Mouse (Mus musculus) retina, postnatal 7 days (tissue): ENCODE results near the gene Deup1.

Experiments used
- DNase-seq: peaks from one replicate; pipeline ENCODE4 v3.0.0-alpha.2; 2012; ENCODE audit warnings: low read depth, low spot score

Deup1 gene

DNA sequence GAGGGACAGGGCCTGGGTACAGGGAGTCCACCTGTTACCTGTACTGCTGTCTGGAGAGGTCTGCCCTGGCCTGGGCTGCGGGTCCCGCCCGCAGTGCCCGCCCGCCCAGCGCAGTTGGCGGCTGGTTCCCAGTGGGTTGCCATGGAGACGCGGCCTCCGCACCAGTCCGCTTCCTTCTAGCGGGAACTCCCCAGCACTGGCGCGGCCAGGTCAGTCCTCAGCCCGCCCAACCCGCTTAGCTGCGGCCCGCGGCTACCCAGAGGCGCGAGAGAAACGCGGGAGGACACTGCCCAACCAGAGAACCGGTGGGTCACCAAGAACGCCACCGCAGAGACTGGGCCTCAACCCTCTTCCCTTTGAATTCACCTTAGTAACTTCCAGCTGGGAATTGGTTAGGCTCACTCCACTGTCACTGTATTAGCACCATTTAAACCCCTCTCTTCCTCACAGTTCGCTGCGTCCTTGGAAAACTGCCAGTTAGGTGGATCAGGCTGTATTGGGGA lies at the start of gene Deup1:
TSS of gene Deup1 (minus strand) at position 149 of the 503 bp plus-strand sequence.
- peak; percentile 13 for DNase-seq

DNA sequence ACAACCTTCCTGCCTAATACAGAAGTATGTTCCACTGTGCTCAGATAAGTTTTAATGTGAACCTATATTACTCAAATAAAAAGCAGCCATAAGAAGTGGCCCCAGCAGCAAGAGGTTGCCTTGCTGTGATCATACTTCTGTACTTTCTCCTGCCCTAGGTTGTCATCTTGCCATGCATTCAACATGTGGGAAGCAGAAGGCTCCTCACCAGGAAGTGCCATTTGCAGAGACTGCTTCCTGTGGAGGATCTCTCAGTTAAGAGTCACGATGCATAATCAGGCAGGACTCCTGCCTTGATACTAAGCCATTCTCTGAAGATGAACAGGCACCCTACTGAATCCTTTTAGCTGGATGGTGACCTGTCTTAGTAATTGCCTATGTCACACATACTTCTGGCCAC lies 44.5 kb upstream of the Deup1 start:
- no peak for DNase-seq

DNA sequence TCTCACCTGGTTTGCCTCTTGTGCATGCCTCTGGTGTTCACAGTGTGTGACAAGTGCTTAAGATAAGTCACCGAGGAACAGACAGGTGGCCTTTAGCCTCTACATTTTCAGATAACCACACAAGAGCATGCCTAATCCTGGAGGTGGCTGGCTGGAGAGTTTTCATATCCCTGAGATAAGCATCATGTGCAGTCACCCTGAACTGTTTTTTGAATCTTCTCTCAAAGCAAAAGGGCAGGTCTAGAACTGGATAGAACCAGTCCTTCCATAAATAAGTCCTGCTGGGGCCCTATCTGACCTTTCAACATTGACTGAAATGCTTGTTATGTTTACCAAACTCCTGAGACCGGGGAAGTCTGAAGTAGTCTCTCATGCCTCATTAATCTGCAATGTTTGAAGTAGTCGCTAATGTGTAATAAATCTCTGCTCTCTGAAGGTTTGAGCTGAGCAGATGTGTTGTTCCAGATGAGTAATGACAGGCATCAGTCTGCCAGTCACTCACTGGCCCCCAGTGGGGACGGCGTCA lies 42.3 kb upstream of the Deup1 start:
- no peak for DNase-seq

DNA sequence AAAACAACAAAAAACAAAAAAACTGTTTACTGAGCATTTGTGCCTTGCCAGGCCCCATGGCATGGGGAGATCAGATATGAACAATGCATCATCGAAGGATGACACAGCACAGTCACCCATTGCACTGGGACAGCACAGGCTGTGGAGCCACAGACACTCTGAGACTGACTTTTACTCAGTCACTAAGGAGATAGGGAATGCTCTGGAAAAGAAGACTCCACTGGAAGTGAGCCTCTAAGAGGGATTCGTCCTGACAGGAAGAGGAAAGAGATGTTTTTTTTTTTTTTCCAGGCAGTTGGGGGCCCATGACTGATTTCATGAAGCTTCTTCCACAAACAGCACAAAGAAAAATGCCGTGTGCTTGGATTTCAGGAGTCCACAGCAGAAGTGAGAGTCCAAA lies 41.7 kb upstream of the Deup1 start:
- no peak for DNase-seq

DNA sequence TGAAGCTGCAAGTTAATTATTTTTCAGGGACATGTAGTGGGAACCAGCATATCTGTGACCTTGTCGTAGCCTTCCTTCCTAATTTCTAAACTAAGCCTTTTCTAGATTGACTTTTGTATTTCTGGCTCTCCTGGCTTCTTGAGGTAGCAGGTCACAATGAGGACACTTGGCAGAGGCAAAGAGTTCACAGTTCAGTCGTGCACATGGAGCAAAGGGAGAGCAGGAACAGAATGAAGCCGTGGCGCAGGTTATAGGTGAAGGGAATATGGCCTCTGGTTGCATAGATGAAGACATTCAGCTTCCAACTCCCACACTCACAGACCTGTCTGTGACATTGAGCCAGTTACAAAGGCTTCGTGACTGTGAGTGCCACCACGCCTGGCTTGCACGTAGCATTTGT lies 36.9 kb upstream of the Deup1 start:
- no peak for DNase-seq

DNA sequence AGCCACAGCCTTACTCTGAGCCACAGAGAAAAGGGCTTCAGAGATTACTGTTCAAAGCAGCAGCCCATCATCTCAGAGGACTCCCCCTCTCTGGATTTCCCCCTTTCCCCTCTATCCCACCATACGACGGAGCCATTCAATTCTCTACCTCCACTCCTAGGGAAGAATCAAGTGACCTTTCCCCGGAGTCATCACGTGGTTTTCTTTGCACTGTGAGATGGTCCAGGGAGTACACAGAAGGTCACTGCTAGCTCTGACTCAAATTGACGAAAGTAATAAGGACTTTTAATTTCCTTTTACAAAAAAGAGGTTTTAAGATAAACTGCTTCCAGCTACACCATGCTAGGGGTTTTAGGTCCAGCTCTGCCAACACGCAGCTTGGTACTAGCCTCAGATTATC lies 31.3 kb upstream of the Deup1 start:
- DNase-seq = no peak

DNA sequence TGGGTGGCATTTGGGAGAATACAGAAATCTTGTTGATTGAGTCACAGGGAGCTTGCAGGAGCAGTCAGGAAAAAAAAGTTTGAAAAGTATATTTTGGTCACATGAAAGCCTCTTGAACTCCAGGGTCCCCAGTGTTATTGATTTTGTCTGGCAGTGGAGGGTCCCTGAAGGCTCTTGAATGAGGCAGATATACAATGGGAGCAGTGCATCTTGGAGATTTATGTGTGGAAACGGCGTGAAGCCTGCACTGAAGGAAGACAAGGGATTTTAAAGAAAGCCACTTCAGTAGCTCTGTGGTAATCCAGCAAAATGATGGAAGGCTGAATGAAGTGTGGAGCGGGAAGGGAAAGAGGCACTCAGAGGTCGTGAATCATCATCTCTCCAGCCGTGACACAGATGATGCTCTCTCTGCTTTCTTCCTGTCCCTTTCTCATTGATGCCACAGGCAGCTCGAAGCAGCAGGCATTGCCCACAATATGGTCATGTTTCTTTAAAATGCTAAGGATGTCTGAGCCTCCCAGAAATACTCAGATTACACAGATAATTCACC lies 30.6 kb upstream of the Deup1 start:
- no peak for DNase-seq

DNA sequence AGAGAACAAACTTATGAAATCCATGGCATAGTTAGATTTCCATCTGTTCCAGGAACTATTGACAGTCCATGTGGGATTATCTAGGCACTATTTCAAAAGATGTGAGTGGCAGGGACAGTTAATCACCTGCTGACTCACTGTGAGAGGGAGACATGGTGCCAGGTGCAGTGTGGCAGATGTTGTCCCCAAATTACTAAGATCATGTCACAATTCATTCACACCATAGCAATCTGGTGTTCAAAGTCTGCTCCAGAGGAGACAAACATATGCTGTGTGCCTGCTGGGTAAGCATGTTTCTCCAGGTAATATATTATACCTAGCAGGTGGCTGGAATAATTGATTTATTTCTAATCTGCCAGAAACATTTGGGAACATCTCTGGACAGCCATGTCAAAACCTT lies 25.3 kb upstream of the Deup1 start:
- DNase-seq = no peak

DNA sequence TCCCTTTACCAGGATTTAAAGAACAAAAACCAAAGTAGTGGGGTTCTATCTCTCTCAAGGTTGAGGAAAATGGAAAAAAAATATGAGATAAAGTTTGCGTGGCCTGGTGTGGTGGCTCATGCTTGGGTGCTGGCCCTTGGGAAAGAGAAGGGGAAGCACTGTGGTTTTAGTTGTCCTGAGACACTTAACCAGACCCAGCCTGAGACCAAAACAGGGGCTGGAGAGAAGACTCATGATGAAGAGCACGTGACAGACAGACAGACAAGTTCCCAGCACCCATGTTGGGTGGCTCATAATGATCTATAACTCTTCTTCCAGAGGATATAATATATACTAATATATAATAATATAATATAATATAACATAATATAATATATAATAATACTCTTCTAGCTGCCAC lies 22.2 kb upstream of the Deup1 start:
- no peak for DNase-seq

DNA sequence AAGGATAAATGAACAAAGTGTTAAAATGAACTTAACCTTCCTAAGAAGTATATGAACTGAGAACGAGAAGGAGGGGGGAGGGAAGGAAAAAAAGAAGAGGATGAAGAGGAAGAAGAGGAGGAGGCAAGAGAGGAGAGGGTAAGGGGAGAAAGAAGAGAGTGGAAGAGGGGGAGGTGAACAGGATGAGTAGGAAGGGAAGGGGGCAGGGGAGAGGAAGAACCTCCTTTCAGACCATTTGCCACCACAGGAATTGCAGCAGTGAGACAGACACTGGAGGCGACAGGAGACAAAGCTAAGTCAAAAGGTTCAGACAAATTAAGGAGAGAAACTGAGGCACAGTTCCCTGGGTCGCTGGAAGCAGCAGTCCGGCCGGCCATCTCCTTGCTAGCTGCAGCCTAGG lies 349 bp downstream of the Deup1 start:
- DNase-seq = no peak

DNA sequence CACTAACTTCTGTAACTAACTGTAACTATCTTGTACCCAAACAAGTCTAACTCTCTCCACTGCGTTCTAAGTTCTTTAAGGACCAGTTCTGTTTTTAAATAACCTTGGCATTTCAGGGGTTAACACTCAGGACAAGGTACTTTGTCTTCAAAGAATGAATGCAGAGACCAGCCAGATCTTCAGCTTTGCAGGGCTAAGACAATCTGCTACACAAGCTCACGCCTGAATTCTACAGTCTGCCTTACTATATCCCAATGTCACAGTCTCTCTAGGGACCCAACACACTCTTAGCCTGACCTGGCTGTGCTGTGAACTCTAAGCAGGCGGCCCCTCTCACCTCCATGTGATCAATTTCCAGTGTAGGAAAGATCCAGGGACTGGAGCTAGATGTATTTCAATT lies 3.0 kb downstream of the Deup1 start:
- no peak for DNase-seq

DNA sequence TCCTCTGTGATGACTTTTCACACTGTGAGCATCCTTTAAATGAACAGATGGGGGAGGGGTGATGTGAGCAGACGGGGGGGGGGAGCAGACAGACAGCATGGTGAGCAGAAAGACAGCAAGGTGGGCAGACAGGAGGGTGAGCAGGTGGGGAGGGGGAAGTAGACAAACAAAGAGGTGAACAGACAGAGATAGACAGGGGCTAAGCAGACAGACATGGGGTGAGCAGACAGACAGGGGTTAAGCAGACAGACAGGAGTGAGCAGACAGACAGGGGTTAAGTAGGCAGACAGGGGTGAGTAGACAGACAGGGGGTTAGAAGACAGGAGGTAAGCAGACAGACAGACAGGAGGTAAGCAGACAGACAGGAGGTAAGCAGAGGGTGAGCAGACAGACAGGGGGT lies 8.0 kb downstream of the Deup1 start:
- no peak for DNase-seq

DNA sequence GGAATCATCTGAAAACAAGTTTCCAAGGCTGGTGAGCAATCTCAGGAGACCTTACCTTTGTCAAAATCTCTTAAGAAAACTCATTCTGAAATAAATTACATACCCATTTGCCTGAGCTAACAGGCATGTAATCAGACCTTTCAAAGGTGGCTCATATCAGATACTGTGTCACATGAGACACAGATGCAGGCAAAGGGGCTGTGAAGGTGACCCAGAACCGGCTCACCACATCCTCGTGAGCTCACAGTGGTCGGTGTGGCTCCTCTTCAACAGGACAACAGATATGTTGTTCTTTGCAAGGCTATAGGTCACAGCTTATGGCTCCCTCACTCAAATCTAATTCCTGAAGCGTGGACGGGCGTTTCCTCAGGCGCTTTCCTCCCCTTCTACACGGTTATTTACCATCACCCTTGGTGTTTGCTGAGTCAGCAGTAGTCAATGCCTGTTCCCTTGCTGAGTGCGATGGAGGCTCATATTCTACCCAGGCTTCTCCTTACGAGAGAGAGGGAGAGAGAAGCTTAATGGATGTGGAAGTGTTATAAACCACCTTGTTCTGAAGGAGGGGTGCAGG lies 8.6 kb downstream of the Deup1 start:
- no peak for DNase-seq

DNA sequence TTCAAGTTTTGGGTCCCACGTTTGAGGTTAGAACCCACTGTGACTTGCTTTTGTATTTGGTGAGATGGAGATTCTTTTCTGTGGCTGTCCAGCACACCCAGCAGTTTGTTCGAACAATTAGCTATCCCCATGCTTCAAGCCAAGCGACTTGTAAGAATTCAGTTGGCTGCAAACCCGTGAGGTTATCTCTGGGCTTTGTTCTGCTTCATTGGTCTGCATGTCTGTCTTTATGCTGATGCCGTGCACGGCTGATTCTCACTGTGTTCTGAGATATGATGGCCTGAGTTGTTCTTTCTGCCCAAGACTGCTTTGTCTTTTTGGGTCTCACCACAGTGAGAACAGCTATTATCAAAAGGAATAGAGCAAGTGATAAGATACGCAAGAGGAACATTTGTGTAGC lies 10.7 kb downstream of the Deup1 start:
- no peak for DNase-seq

DNA sequence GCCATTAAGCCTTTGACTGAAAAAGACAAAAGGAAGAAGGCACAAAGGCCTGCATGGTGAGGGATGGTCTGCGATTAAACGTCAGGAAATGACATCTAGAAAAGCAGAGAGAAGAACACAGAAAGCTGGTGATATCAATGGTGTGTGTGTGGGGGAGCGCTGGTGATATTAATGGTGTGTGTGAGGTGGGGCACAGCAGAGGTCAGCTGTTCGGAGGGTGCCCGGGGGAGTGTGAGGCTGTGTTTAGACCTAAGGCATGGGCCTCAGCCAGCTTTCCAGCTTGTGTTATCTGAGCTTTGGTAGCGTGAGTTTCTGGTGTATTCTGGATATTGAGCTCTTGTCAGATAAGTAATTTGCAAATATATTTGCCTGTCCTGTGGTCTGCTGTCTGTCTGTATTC lies 11.3 kb downstream of the Deup1 start:
- no peak for DNase-seq

DNA sequence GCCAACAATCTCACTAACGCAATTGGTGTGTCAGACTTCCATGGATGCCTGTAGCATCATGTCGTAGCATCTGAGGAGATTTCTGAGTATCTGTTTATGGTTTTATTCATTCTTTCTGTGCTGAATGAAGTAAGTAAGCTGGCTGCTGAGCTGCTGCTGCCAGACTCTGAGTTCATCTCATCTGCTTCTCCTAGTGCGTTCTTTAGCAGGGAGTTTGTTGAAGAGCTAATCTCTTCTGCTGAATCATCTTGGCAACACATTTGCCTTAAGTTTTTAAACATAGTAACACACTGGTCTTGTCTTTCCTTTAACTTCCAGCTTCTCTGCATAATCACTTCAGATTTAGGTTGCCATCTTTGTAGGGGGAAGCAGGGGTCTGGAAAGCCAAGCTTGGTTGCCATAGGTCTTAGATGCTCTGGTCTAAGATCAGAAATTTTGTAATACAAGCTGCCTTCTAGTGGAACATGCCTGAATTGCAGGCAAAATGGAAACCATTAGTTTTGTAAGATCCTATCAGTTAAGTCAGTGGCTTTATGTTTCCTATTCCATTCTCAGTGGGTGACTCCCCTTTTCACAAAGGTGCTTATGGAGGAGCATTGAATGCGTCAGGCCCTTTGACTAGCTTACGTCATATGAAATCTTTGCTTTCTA lies 18.3 kb downstream of the Deup1 start:
- DNase-seq = no peak

DNA sequence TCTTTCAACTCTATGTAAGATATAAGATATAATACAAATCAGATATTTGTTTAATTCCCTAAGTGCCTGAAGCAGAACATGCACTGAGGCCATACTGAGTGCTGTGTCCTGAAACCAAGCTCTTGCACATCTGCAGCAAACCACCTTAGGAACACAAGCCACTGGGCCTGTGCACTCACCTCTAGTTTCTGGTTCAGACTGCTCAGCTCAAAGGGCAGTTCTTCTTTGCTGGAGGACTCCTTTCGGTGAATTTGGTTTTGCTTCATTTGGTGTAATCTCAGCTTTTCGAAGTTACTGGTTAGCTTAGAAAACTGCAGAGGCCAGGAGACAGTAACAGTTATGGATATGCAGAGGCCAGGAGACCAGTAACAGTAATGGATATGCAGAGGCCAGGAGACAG lies 20.1 kb downstream of the Deup1 start:
- DNase-seq = no peak

DNA sequence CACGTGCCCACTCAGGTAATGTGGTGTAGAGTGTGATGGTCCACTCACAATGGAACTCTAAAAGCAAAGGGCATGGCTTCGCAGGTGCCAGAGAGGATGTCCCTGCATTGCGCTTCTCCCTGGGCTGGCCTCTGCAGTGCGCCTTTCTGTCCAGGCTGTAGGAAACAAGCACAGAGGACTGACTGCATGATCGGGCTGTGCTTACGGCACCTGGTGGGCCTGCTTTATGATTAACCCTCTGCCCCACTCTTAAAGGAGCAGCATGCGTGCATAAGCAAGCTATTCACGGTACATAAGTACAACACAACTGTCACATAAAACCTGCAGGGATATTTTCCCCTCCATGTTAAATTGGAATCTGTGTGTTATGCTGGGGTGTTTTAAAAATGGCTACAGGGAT lies 24.6 kb downstream of the Deup1 start:
- DNase-seq = no peak

DNA sequence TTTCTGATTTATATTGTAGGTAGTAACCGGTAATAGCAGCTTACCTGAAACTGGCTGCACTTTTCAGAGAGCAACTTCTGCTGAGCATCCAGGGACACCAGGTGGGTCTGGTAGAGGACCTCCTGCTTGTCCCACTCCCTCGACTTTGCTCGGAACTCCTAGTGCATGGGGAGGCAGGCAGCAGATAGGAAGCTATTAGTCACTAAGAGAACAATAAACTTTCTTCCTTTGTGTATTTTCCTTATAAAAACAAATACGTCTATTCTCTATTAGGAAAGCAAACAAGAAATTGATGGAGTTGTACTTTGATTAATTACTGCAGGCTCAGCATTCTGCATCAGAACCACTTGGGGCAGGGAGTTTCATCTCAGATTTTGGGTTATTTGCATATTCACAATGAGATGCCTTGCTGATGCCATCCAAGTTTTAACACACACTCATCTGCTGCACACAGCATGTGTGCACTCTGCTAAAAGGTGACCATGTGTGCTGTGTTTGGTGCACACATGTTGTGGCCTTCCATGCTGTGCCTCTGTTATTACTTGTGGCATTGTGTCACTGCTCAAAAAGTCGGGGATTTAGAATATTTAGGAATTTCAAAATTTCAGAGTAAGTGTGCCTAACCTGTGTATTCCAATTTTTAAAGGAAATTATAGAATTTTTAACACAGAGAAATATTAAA lies 26.7 kb downstream of the Deup1 start:
- DNase-seq = no peak

DNA sequence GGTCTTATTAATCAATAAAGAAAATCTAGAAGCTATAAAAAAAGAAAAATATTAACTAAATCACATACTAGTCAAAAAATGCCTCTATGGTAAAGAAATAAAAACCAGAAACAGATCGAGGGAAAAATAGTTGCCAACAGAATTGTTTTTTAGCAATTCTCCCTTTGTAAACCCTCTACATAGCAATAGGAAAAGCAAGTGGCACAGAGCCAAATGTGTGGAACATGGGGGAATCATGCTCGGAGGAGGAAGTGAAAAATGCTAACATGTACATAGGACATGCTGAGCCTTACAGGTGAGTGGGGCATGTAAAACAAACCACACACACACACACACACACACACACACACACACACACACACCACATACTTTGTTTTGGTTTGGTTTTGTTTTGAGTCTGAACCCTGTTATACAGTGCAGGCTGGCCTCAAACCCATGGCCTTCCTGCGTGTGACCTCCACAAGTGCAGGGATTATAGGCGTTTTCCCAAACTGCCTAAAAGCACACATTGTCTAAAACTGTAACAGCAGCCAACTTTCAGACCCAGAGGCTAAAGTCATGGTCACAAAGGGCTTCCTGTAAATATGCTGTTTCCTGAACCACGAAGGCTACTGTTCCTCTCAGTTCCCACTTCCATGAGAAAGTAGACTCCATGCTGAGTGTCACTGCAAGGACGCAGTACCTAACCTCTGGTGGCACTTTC lies 27.4 kb downstream of the Deup1 start:
- DNase-seq = no peak

DNA sequence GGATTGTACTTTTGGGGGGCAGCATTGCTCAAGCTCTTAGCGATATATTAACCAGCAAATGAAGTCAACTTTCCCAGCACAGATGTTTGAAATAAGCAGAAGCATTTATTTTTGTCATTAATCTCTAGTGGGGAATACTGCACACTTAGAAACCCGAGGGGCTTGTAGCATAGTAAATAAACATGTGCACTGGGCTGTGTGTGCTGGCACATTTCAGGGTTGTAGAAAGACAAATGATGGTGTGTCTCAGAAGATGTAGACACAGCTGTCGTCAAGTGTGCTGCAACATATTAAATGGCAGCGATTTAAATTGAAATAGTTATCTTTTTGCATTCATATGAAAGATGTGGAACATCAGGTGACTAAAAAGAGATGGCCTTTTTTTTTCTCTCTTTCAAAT lies 31.1 kb downstream of the Deup1 start:
- no peak for DNase-seq

DNA sequence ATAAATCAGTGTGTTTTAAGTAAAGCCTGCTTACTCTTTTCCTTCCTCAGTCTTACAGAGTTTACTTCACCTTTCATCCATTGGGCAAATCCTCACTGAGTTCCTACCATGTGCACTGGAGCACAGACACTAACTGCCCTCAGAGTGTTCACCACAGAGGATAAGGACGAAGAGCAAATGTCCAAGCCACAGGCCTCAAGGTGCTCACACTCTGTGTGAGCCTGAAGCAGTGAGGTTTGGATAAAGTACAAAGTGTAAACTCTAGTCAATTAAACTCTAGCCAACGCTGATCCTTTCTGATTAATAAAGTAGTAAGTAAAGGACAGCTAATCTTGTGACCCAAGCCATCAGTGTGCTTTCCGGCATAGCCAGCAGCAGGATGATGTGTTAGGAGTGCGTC lies 33.6 kb downstream of the Deup1 start:
- no peak for DNase-seq
